ENCODE assay signal across 10 mouse cellular contexts in the genomic region with DNA sequence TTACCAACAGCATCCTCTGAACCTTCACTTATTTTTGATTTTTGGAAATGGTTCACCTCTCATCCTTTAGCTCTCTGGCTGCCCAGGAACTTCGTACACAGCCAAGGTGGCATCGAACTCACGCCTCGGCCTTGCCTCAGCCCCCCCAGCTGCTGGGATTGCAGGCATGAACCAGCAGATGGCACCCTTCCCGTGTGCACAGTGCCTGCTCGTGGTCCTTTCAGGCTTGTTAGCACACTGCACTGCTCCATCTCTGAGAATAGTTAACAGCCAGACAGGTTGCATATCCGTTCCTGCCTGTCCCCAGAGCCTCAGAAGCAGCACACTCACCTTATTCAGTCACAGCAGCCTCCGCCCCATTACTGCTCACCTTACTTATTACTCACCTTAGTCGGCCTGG. TPM values are rescaled to one million over a fixed set of nuclear protein-coding genes. Genes with fewer than 3 reads are reported as not detected.
DNase-seq lines count a peak whose midpoint lies in the region; ATAC-seq lines count a peak whose summit lies in the region.
"Had no signal": no experiment of that assay in that cellular context is flagged by ENCODE, and none has a peak within 500 bp of the region (broad histone marks: within the 10 kb centered on the region; RNA-seq: fewer than 3 reads in every experiment).

No protein-coding gene starts in this region.

- no peak overlapping the region for H3K4me3 ChIP-seq in liver, embryonic 11.5 days (ENCODE audit: low read depth, low read length)
- H3K4me3 ChIP-seq: limb, embryonic 12.5 days had no signal

- H3K36me3 ChIP-seq in liver, embryonic 11.5 days (ENCODE audit: control insufficient read depth, insufficient read depth, low read length) = peaks cover 31% of the 10 kb centered on the region

- WGBS in liver, embryonic 11.5 days = 69% methylated on average over 9 of the region's 9 CpGs

- H3K4me1 ChIP-seq in liver, embryonic 11.5 days (replicated peaks; ENCODE audit: control insufficient read depth, insufficient read depth, low read length) = peaks cover 30% of the 10 kb centered on the region
- H3K4me1 ChIP-seq: limb, embryonic 12.5 days had no signal

- H3K9ac ChIP-seq in liver, embryonic 11.5 days (ENCODE audit: low read depth, low read length) = no peak overlapping the region
- H3K9ac ChIP-seq: limb, embryonic 12.5 days had no signal

- no peaks in the 10 kb centered on the region for H3K27me3 ChIP-seq in liver, embryonic 11.5 days (replicated peaks; ENCODE audit: control insufficient read depth, insufficient read depth, low read length)
- H3K27me3 ChIP-seq: limb, embryonic 12.5 days had no signal

- no peak overlapping the region for H3K27ac ChIP-seq in liver, embryonic 11.5 days (ENCODE audit: low read depth, low read length)
- H3K27ac ChIP-seq: limb, embryonic 12.5 days had no signal

- peak; percentile 20 for DNase-seq in CD4-positive, CD25-positive, alpha-beta regulatory T cell, adult 2 months (ENCODE audit: low read depth, low spot score)
- DNase-seq in left cerebral cortex, postnatal 4 days = peak; percentile 17
- DNase-seq in left cerebral cortex, adult 11 months (ENCODE audit: low spot score) = no peak
- peak; percentile 88 for DNase-seq in brain, adult 2 months (ENCODE audit: low read depth, low spot score)
- no peak for DNase-seq in liver, embryonic 11.5 days (ENCODE audit: low spot score)
- DNase-seq in testis, postnatal 14 days (ENCODE audit: low spot score) = no peak
- no peak for DNase-seq in heart, adult 8-10 months (ENCODE audit: low spot score)
- DNase-seq: heart, postnatal 10 days had no signal

- ATAC-seq in CD4-positive, CD25-positive, alpha-beta regulatory T cell, adult 4 months = no peak
- peak; percentile 46; the same call in 1 of the 2 replicates for ATAC-seq in liver, embryonic 11.5 days (replicated peaks; ENCODE audit: low FRiP score)

- intact Hi-C loops in left cerebral cortex, postnatal 4 days (cut with DNase I) = no loop called here

- no peak overlapping the region for H3K4me2 ChIP-seq in liver, embryonic 11.5 days
- H3K4me2 ChIP-seq: limb, embryonic 12.5 days had no signal

- H3K9me3 ChIP-seq in liver, embryonic 11.5 days (ENCODE audit: control insufficient read depth, low read length) = 0 out of 2 replicates have a peak, but pooled peaks cover 2% of the 10 kb centered on the region

RNA-seq across cellular contexts. Expression of gene Rab4a, which starts 20.2 kb away (rescaled TPM):
- polyA plus RNA-seq in CD4-positive, CD25-positive, alpha-beta regulatory T cell, adult 4 months (2017; shearing (Covaris generic)) = 1 to 10 TPM; 2.7 to 9.6 TPM
- total RNA-seq in left cerebral cortex, postnatal 4 days (2021) = 10 to 100 TPM; 61.7 to 68.4 TPM
- 61.8 and 65.9 TPM in 2 replicates for polyA plus RNA-seq in liver, embryonic 11.5 days (2014; fragmentation: Nextera tagmentation; extraction: Ambion mirVana)
- total RNA-seq in heart, adult 8-10 months (2022) = 10 to 100 TPM in 3 of 4 experiments, 1 to 10 TPM in 1; 9.4 to 14.1 (median 11.6) TPM

RNA-seq across cellular contexts. Expression of gene Ccsap, which starts 34.0 kb away (rescaled TPM):
- 1 to 10 TPM; 3.2 to 4.4 TPM for polyA plus RNA-seq in CD4-positive, CD25-positive, alpha-beta regulatory T cell, adult 4 months (2017; shearing (Covaris generic))
- total RNA-seq in left cerebral cortex, postnatal 4 days (2021) = 10 to 100 TPM; 21.5 to 25.8 TPM
- polyA plus RNA-seq in liver, embryonic 11.5 days (2014; fragmentation: Nextera tagmentation; extraction: Ambion mirVana) = 4.6 and 5.2 TPM in 2 replicates
- total RNA-seq in heart, adult 8-10 months (2022) = 1 to 10 TPM in 1 of 4 experiments, under 1 TPM in 3; 0.44 to 1.4 (median 0.87) TPM

Comparison
In these comparisons a context has a peak if more than half of its experiments do, and no peak if none do; other contexts are left out.
1. DNase-seq: peak in CD4-positive, CD25-positive, alpha-beta regulatory T cell, adult 2 months (single experiment), left cerebral cortex, postnatal 4 days (single experiment) and brain, adult 2 months (single experiment); none in left cerebral cortex, adult 11 months (single experiment), liver, embryonic 11.5 days (single experiment), testis, postnatal 14 days (single experiment) and heart, adult 8-10 months (single experiment).
2. RNA of gene Rab4a, which starts 20.2 kb away (total RNA-seq): 61.7 to 68.4 TPM in left cerebral cortex, postnatal 4 days; 9.4 to 14.1 TPM in heart, adult 8-10 months; every median in the first group is over 4 times any median in the second.
3. RNA of gene Ccsap, which starts 34.0 kb away (total RNA-seq): 21.5 to 25.8 TPM in left cerebral cortex, postnatal 4 days; 0.44 to 1.4 TPM in heart, adult 8-10 months; every median in the first group is over 4 times any median in the second.